Mouse (Mus musculus): ENCODE data around the gene Rab3ip. TPM values are rescaled to one million over a fixed set of nuclear protein-coding genes. Genes with fewer than 3 reads are reported as not detected.

Gene Rab3ip
- total and polyA plus RNA-seq, 3 experiments, result 15.2 to 23.2 TPM; not detected in 1

- no peak overlapping the region for H3K9ac ChIP-seq (ENCODE audit: control insufficient read depth, low read depth, low read length, poor library complexity, severe bottlenecking)
- TF ChIP-seq POLR2A (IDR thresholded peaks at IDR 0.05; ENCODE audit: control insufficient read depth in 1 of 2, insufficient read depth in 1 of 2, low read depth in 1 of 2, low read length in 2 of 2, poor library complexity in 1 of 2) (no peak), USF2 (IDR thresholded peaks at IDR 0.05; ENCODE audit: borderline replicate concordance in 1 of 2, insufficient read depth in 1 of 2, low read depth in 1 of 2, low read length in 2 of 2) (no peak), MYB (IDR thresholded peaks at IDR 0.05; ENCODE audit: low read depth, low read length) (no peak), MAFK (IDR thresholded peaks at IDR 0.05; ENCODE audit: borderline replicate concordance, low read depth, low read length) (no peak), TAL1 (IDR thresholded peaks at IDR 0.05; ENCODE audit: low read length) (no peak)
- DNase-seq (ENCODE audit: low read depth, low spot score), result no peak
Measured at GRCm38 (mm10) chr10:116966065-116966464, 15.5 kb upstream of the Rab3ip start.

GRCm38 (mm10) chr10:116965297-116965696, 14.7 kb upstream of the Rab3ip start:
- Histone ChIP-seq H3K79me2 (ENCODE audit: control insufficient read depth, insufficient read depth, low read length, poor library complexity) (no peaks in the 10 kb centered on the region), H3K9me3 (replicated peaks; ENCODE audit: insufficient read depth, low read length) (no peaks in the 10 kb centered on the region), H3K27me3 (ENCODE audit: control insufficient read depth in 1 of 2, insufficient read depth in 2 of 2, low read length in 2 of 2) (peaks cover 2 to 6% of the 10 kb centered on the region in 2 experiments; a peak in 3 of 4 replicates), H3K27ac (ENCODE audit: control insufficient read depth, low read depth, low read length) (no peak overlapping the region), H3K36me3 (ENCODE audit: control insufficient read depth in 1 of 2, insufficient read depth in 2 of 2, low read length in 2 of 2) (no peaks in the 10 kb centered on the region), H3K4me3 (ENCODE audit: control insufficient read depth in 1 of 2, insufficient read depth in 1 of 2, low read depth in 2 of 2, low read length in 2 of 2) (no peak overlapping the region), H3K4me1 (ENCODE audit: control insufficient read depth in 1 of 2, insufficient read depth in 2 of 2, low read length in 2 of 2) (no peaks in the 10 kb centered on the region), H3K9ac (ENCODE audit: control insufficient read depth, low read depth, low read length, poor library complexity, severe bottlenecking) (no peak overlapping the region)
- DNase-seq (ENCODE audit: low read depth, low spot score), result no peak
- TF ChIP-seq MXI1 (IDR thresholded peaks at IDR 0.05; ENCODE audit: low read depth, low read length), result no peak
- TF ChIP-seq USF1 (IDR thresholded peaks at IDR 0.05; ENCODE audit: low read depth, low read length), result no peak
- TF ChIP-seq ZNF384 (IDR thresholded peaks at IDR 0.05; ENCODE audit: low read depth, low read length), result no peak
- TF ChIP-seq GATA1 (IDR thresholded peaks at IDR 0.05; ENCODE audit: low read depth, low read length), result no peak
- no peak for TF ChIP-seq HCFC1 (IDR thresholded peaks at IDR 0.05; ENCODE audit: low read depth, low read length)
- no peak for TF ChIP-seq NRF1 (IDR thresholded peaks at IDR 0.05; ENCODE audit: insufficient read depth, low read depth, low read length, poor library complexity, severe bottlenecking)
- TF ChIP-seq POLR2A (IDR thresholded peaks at IDR 0.05; ENCODE audit: control insufficient read depth in 1 of 2, insufficient read depth in 1 of 2, low read depth in 1 of 2, low read length in 2 of 2, poor library complexity in 1 of 2), result no peak
- TF ChIP-seq TCF12 (IDR thresholded peaks at IDR 0.05; ENCODE audit: low read depth, low read length), result no peak
- TF ChIP-seq MYB (IDR thresholded peaks at IDR 0.05; ENCODE audit: low read depth, low read length), result no peak
- no peak for TF ChIP-seq POLR2AphosphoS2 (IDR thresholded peaks at IDR 0.05; ENCODE audit: low read length)
- no peak for TF ChIP-seq MYC (IDR thresholded peaks at IDR 0.05; ENCODE audit: low read depth, low read length)
- no peak for TF ChIP-seq ZMIZ1 (IDR thresholded peaks at IDR 0.05; ENCODE audit: low read depth, low read length)
- TF ChIP-seq GABPA (IDR thresholded peaks at IDR 0.05; ENCODE audit: low read depth, low read length), result no peak

More at GRCm38 (mm10) chr10:116966065-116966464, 15.5 kb upstream of the Rab3ip start:
- Histone ChIP-seq H3K9me3 (replicated peaks; ENCODE audit: insufficient read depth, low read length) (no peaks in the 10 kb centered on the region), H3K4me3 (ENCODE audit: control insufficient read depth in 1 of 2, insufficient read depth in 1 of 2, low read depth in 2 of 2, low read length in 2 of 2) (no peak overlapping the region), H3K27me3 (ENCODE audit: control insufficient read depth in 1 of 2, insufficient read depth in 2 of 2, low read length in 2 of 2) (peaks cover 2 to 6% of the 10 kb centered on the region in 2 experiments; a peak in 3 of 4 replicates), H3K4me1 (ENCODE audit: control insufficient read depth in 1 of 2, insufficient read depth in 2 of 2, low read length in 2 of 2) (no peaks in the 10 kb centered on the region), H3K36me3 (ENCODE audit: control insufficient read depth in 1 of 2, insufficient read depth in 2 of 2, low read length in 2 of 2) (no peaks in the 10 kb centered on the region), H3K79me2 (ENCODE audit: control insufficient read depth, insufficient read depth, low read length, poor library complexity) (no peaks in the 10 kb centered on the region), H3K27ac (ENCODE audit: control insufficient read depth, low read depth, low read length) (no peak overlapping the region)
